Mouse (Mus musculus) stomach, embryonic 15.5 days (tissue): ENCODE results near the gene Nubp1. TPM values are rescaled to one million over a fixed set of nuclear protein-coding genes. Genes with fewer than 3 reads are reported as not detected.

Experiments
- ATAC-seq: fragments of 200-750 bp; cut with Nextera tagmentation; 2 replicates; pipeline ENCODE4 v1.8.0; 2017; ENCODE audit warnings: low read depth, moderate number of reproducible peaks, moderate TSS enrichment; ENCODE audit not compliant: insufficient read depth, low FRiP score
- H3K27ac ChIP-seq: fragments of 300-500 bp; sonication (generic); 2 replicates; pipeline ENCODE4 v1.5.1; 2015; ENCODE audit warnings: mild to moderate bottlenecking, inconsistent platforms
- H3K27me3 ChIP-seq: fragments of 300-500 bp; sonication (generic); replicated peaks from 2 replicates; pipeline ENCODE4 v1.6.1; 2015; ENCODE audit warnings: inconsistent platforms
- H3K36me3 ChIP-seq: fragments of 300-500 bp; sonication (generic); 2 replicates; pipeline ENCODE4 v1.6.1; 2015; ENCODE audit warnings: inconsistent platforms
- H3K4me1 ChIP-seq: fragments of 300-500 bp; sonication (generic); 2 replicates; pipeline ENCODE4 v1.6.1; 2015; ENCODE audit warnings: inconsistent platforms
- H3K4me2 ChIP-seq: fragments of 300-500 bp; sonication (generic); 2 replicates; pipeline ENCODE4 v1.6.1; 2015; ENCODE audit warnings: mild to moderate bottlenecking, inconsistent platforms
- H3K4me3 ChIP-seq: fragments of 300-500 bp; sonication (generic); replicated peaks from 2 replicates; pipeline ENCODE4 v1.5.1; 2015; ENCODE audit warnings: inconsistent platforms
- H3K9ac ChIP-seq: fragments of 300-500 bp; sonication (generic); 2 replicates; pipeline ENCODE4 v1.6.1; 2015; ENCODE audit warnings: inconsistent platforms
- H3K9me3 ChIP-seq: fragments of 300-500 bp; sonication (generic); 2 replicates; pipeline ENCODE4 v1.6.1; 2016; ENCODE audit warnings: inconsistent platforms
- WGBS: fragments of 180-500 bp; shearing (Covaris S2); methylation state at CpG from one replicate; pipeline ENCODE4 v1.1.7; 2015; 5-methylcytosine and 5-hydroxymethylcytosine counted together
- polyA plus RNA-seq: library from polyadenylated mRNA; unstranded; fragments of >200 nt; fragmentation: Nextera tagmentation; extraction: Ambion mirVana; gene quantifications from 2 replicates; pipeline ENCODE4 v1.2.1, GENCODE M21; 2015

Gene Nubp1
- 52.2 and 54.9 TPM in 2 replicates for polyA plus RNA-seq

DNA sequence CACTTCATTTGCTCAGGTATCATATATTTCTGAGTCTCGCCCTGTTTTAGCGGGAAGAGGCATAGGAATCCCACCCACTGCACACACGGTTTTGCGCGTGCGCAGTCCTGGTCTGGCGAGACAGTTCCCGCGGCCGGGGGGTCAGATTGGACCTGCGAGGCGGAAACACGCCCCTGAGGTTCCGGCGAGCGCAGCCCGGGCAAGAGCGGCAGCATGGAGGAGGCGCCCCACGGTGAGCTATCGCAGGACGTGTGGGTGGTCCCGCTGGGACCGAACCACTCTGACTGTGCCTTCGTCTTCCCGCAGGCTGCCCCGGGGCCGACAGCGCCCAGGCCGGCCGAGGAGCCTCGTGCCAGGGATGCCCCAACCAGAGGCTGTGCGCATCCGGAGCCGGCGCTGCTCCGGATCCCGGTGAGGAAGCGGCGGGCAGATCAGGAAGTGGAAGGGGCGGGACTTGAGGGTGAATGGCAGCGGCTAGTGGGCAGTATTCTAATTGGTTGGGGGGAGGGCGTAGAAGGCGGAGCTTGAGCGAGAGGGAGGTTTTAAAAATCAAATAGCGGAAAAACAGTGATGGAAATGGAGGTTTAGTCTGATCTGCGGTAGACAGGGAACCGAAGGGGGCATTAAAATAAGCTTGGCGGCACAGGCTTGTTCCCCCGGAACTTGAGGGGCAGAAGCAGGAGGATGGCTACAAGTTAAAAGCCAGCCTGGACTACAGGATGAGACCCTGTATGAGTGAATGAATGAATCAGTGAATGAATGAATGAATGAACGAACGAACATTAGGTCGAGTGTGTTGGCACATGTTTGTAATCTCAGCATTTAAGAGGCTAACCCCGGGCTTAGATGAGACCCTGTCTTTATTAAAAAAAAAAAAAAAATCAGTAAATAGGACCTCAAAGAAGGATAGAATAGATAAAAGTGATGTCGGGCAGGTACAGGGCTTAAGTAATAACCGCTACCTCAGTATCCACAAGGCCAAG is at the start of gene Nubp1:
Gene Nubp1, plus strand, starts transcription at position 185 of the 983 bp plus-strand sequence.
- Histone ChIP-seq H3K4me1 (peaks cover 13% of the 10 kb centered on the region; the same call in 1 of the 2 replicates), H3K27me3 (no peaks in the 10 kb centered on the region), H3K4me2 (peak within 1 kb of the TSS; percentile 77), H3K9me3 (no peaks in the 10 kb centered on the region), H3K4me3 (peak within 1 kb of the TSS; percentile 91), H3K27ac (peak within 1 kb of the TSS; percentile 95), H3K36me3 (peaks cover 15% of the 10 kb centered on the region), H3K9ac (peak within 1 kb of the TSS; percentile 73)
- peak; percentile 97 for ATAC-seq
- 2% methylated on average over 56 of the region's 56 CpGs for WGBS

DNA sequence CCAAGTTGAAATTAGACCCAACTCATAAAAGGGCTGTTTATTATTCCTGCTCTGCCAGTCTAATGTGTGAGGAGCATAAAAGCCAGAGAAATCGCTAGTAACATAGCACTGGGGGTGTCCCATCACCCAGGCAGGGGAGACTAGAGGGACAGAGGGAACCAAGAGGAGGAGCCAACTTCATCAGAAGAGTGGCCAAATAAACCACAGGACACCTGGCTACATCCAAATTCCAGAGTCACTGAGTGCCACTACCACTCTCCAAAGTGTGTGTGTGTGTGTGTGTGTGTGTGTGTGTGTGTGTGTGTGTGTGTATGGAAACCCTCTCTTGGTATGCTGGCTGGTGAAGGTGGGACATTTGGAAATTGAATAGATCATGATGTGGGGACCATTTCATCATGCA is 48.7 kb upstream of the Nubp1 start:
- no peak overlapping the region for H3K4me2 ChIP-seq
- no peaks in the 10 kb centered on the region for H3K36me3 ChIP-seq
- H3K4me1 ChIP-seq, result peaks cover 18% of the 10 kb centered on the region
- no peak overlapping the region for H3K9ac ChIP-seq
- no peak overlapping the region for H3K4me3 ChIP-seq
- no peaks in the 10 kb centered on the region for H3K9me3 ChIP-seq
- no peaks in the 10 kb centered on the region for H3K27me3 ChIP-seq
- no peak overlapping the region for H3K27ac ChIP-seq
- WGBS, result 47% methylated on average over 1 of the region's 1 CpGs
- no peak for ATAC-seq

DNA sequence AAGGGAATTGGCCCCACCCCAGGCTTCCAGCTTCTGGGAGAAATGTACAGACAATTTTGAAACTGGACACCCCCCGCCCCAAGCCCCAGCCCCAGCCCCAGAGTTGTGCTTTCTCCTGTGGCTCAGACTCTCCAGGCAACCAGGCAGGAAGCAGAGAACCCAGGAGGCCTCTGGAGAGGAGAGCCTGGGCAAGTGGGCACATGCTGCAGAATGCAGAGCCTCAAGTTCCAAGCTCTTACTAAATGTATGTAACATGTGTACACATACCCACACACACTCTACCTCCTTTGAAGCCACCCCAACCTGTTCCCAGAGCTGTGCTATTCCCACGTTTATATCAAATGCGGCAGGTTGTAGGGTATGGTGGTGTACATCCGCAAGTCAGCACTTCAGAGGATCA is 46.0 kb upstream of the Nubp1 start:
- H3K36me3 ChIP-seq, result no peaks in the 10 kb centered on the region
- 66% methylated on average over 4 of the region's 4 CpGs for WGBS
- H3K4me2 ChIP-seq, result no peak overlapping the region
- H3K4me1 ChIP-seq, result peaks cover 22% of the 10 kb centered on the region; the same call in 1 of the 2 replicates
- ATAC-seq, result no peak
- H3K9ac ChIP-seq, result no peak overlapping the region
- peak overlapping the region; percentile 85 for H3K27ac ChIP-seq
- no peaks in the 10 kb centered on the region for H3K9me3 ChIP-seq
- H3K4me3 ChIP-seq, result no peak overlapping the region
- H3K27me3 ChIP-seq, result no peaks in the 10 kb centered on the region

DNA sequence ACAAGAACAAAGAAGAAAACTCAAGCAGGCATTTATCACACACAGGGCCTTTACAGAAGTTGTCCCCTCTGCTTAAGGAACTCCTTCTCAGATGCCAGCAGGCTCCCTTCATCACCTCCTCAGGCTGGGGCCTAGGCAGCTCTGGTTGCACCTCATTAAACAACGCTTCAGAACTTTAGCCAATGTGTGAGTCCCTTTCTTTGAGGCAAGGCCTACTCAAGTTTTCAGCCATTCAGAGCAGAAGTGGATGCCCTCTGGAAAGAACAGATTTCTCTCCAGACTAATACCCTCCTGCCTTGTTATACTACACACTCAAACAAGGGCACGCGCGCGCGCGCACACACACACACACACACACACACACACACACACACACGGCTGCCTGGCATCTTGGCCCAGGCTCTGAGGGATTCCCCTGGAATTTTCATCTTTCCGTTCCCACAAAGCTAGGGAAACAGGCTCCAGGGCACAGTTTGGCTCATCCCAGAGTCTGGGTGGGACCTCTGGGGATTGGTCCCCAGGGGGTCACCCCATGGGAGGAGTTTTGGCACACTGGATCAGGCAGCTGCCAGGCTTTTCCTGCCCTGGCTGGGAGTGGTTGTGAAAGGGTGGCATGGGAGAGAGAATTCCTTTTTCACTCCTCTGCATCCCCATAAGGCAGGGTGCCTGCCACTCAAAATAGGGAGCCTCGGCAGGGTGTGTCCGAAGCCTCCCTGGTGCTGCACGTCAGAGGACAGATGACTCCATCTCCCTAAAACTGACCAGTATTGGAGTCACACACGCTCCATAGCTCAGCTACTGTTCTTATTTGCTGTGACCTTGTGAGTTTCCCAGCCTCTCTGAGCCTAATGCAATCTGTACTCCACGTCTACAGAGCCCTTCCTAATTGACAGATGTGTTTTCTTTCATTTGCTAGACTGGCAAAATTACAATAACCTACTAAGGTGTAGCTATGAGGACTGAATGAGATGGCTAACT is 45.2 kb upstream of the Nubp1 start:
- Histone ChIP-seq H3K27me3 (no peaks in the 10 kb centered on the region), H3K27ac (peak overlapping the region; percentile 85), H3K9ac (no peak overlapping the region), H3K4me2 (no peak overlapping the region), H3K4me3 (no peak overlapping the region), H3K9me3 (no peaks in the 10 kb centered on the region), H3K36me3 (no peaks in the 10 kb centered on the region), H3K4me1 (peaks cover 25% of the 10 kb centered on the region; the same call in 1 of the 2 replicates)
- ATAC-seq, result peak; percentile 53; the same call in 1 of the 2 replicates
- WGBS, result 66% methylated on average over 14 of the region's 14 CpGs

DNA sequence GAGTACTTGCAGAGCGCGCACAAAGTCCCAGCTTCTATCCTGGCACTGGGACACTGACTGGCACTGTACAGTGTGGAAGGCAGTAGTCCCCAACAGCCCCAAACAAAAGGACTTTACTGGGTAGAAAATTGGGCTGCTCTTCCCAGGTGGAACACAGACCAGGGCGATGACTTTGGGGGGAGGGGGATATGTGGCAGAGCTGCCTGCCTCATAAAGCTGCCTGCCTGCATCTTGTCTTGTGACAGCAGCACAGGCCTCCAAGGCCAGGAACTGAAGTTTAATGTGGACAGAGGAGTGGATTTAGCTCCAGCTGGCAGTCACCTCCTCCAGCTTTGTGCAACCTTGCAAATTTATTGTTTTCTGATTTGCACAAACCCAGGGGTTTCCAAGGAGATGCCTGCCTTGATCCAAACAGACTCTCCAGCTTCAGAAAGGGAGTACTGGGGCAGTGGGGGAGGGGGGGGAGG is 42.2 kb upstream of the Nubp1 start:
- Histone ChIP-seq H3K4me2 (no peak overlapping the region), H3K4me3 (no peak overlapping the region), H3K27me3 (no peaks in the 10 kb centered on the region), H3K9ac (no peak overlapping the region), H3K9me3 (no peaks in the 10 kb centered on the region), H3K4me1 (peaks cover 28% of the 10 kb centered on the region), H3K27ac (no peak overlapping the region), H3K36me3 (no peaks in the 10 kb centered on the region)
- no peak for ATAC-seq
- WGBS, result 71% methylated on average over 3 of the region's 3 CpGs

DNA sequence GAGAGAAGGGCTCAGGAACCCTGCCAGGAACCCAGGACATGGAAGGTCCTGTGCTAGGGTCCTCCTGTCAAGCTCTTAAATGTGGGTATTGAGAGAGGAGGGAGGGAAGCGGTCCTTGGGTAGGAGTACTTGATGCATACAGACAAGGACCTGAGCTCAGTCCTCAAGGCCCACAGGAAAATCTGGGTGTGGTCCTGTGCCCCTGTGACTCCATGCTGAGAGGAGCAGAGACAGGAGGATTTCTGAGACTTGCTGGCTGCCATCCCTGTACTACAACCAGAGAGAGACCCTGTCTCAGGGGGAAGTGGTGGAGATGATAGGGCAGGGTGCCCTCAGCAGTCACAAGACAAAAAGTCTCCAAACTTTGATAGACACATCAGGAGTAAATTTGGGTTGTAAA is 41.8 kb upstream of the Nubp1 start:
- Histone ChIP-seq H3K4me1 (peaks cover 30% of the 10 kb centered on the region), H3K9ac (no peak overlapping the region), H3K27ac (no peak overlapping the region; the same call in 1 of the 2 replicates)

DNA sequence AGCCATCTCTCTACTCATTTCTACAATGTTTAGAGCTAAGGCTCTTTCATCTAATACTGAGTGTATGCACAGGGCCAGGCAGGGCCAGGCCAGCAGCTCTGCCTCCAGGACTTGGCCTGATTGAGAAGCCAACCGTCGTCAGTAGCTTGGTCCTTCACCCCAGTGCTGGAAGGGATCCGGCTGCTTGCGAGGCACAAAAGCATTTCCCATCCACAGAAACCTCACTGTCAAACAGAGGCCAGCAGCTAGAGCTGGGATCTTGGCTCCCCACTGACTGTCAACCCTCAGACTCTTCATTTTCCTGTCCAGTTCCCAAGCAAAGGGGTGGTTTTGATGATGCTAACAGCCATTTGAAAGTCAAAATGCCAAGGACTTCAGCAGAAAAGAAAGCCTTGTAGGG is 39.4 kb upstream of the Nubp1 start:
- 58% methylated on average over 4 of the region's 4 CpGs for WGBS
- Histone ChIP-seq H3K27ac (peak overlapping the region; percentile 14; the same call in 1 of the 2 replicates), H3K4me1 (peaks cover 15% of the 10 kb centered on the region), H3K27me3 (no peaks in the 10 kb centered on the region), H3K4me3 (no peak overlapping the region), H3K9me3 (no peaks in the 10 kb centered on the region), H3K4me2 (no peak overlapping the region), H3K36me3 (no peaks in the 10 kb centered on the region), H3K9ac (no peak overlapping the region)
- no peak for ATAC-seq

More for the DNA sequence above, 41.8 kb upstream of the Nubp1 start:
- 67% methylated on average over 1 of the region's 1 CpGs for WGBS
- Histone ChIP-seq H3K4me3 (no peak overlapping the region), H3K9me3 (no peaks in the 10 kb centered on the region), H3K27me3 (no peaks in the 10 kb centered on the region), H3K4me2 (no peak overlapping the region), H3K36me3 (no peaks in the 10 kb centered on the region)
- no peak for ATAC-seq

DNA sequence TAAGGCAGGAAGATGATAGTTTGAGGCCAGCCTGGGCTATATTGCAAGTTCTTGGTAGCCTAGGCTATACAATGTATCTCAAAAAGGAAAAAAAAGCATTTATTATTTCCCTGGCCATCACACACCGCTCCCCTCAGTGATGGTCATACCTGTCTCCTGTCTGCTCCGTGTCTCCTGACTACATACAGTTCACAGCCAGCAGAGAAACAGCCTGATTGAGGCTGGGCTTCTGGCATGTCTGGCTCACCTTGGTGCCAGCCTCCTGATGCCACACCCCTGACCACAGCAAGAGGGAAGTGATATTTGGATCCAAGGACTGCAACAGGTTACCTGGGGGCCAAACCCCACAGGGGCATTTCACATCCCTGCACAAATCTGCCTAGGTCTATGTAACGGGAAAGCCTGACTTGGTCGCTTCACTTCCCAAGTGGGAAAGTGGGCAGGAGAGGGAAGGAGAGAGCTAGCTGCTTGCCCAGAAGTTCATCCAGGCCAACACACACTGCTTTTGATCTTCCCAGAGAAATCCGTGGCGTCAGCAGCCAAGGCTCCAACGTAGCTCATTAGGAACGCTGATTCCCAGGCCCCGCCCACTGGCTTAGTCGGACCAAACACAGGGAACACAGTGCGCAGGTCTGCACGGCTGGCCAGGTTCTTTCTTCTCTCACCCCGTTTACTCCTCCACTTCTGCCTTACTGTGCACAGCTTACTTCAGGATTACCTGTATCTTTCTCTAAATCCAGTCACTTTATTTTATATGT is 37.3 kb upstream of the Nubp1 start:
- Histone ChIP-seq H3K9me3 (no peaks in the 10 kb centered on the region), H3K9ac (no peak overlapping the region), H3K4me1 (peaks cover 15% of the 10 kb centered on the region), H3K36me3 (no peaks in the 10 kb centered on the region), H3K4me3 (no peak overlapping the region), H3K4me2 (peak overlapping the region; percentile 41), H3K27me3 (no peaks in the 10 kb centered on the region), H3K27ac (peak overlapping the region; percentile 63; the same call in 1 of the 2 replicates)
- WGBS, result 24% methylated on average over 13 of the region's 13 CpGs
- peak; percentile 68 for ATAC-seq

DNA sequence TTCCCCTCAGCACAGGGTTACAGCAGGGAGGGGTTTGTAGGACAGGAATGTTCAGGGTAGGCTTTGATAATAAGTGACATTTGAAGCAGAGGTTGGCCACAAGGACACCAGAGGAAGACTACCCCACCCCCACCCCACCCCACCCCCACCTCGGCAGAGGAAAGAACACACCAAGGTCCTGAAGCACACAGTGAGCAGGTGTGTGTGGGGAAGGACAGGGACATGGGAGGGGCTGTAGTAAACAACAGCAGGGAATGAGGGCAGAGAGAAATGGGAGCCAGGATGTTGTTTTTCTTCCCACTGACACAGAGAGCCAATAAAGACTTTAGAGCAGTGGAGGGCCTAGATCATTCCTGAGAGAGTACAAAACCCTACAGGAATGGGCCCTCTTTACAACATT is 34.5 kb upstream of the Nubp1 start:
- H3K9me3 ChIP-seq, result no peaks in the 10 kb centered on the region
- H3K4me2 ChIP-seq, result no peak overlapping the region
- no peaks in the 10 kb centered on the region; the same call in 1 of the 2 replicates for H3K27me3 ChIP-seq
- no peak overlapping the region for H3K27ac ChIP-seq
- H3K4me1 ChIP-seq, result peaks cover 5% of the 10 kb centered on the region
- no peak overlapping the region for H3K9ac ChIP-seq
- no peak overlapping the region for H3K4me3 ChIP-seq
- 38% methylated on average over 1 of the region's 1 CpGs for WGBS
- no peaks in the 10 kb centered on the region for H3K36me3 ChIP-seq
- ATAC-seq, result no peak

DNA sequence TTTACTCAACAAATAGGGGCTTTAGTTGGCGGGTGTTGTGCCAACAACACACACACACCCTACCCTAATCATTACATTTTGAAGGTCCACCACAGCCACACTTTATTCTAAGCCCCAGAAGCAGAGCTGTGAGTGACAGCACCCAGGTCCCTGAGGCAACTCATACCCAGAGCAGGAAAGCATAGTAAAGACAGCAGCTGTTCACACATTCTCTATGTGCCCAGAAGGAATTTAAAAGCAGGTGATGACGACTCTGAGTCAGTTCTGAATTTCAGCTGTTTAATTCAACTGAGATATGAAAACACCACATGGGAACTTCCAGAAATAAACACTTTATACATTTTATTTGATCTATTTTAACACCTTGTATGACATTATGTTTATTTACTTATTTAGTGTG is 32.2 kb upstream of the Nubp1 start:
- Histone ChIP-seq H3K4me3 (no peak overlapping the region), H3K4me2 (no peak overlapping the region), H3K4me1 (peaks cover 6% of the 10 kb centered on the region), H3K9me3 (no peaks in the 10 kb centered on the region), H3K36me3 (no peaks in the 10 kb centered on the region), H3K9ac (no peak overlapping the region), H3K27me3 (no peaks in the 10 kb centered on the region; the same call in 1 of the 2 replicates), H3K27ac (no peak overlapping the region)
- 45% methylated on average over 2 of the region's 2 CpGs for WGBS
- no peak for ATAC-seq

DNA sequence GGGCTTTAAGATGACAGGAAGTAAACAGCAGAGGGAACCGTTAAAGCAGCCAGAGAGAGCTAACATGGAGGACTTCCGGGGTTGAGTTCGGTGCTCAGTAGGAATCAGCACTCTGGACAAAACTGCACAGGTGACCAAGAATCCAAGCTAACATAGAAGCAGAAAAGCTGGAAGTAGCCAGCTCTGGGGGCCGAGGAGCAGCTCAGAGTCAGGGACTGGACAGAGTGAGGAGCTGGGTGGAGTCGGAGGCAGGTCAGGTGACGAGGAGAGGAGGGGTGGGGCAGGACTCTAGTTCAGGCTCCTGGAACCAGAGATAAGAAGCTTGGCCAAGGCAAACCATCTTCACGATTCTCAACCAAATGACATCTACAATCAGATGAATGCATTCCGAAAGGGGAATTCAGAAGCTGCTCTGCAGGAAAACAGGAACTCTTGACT is 27.7 kb upstream of the Nubp1 start:
- Histone ChIP-seq H3K36me3 (no peaks in the 10 kb centered on the region), H3K9ac (no peak overlapping the region), H3K9me3 (no peaks in the 10 kb centered on the region), H3K4me3 (peak overlapping the region; percentile 26), H3K4me1 (0 out of 2 replicates have a peak, but pooled peaks cover 5% of the 10 kb centered on the region), H3K4me2 (peak overlapping the region; percentile 50), H3K27ac (peak overlapping the region; percentile 21; the same call in 1 of the 2 replicates), H3K27me3 (no peaks in the 10 kb centered on the region; the same call in 1 of the 2 replicates)
- 20% methylated on average over 8 of the region's 8 CpGs for WGBS
- peak; percentile 94 for ATAC-seq
